Mouse (Mus musculus) limb, embryonic 14.5 days (tissue): ENCODE measurements around the gene 4930432K21Rik. TPM values are rescaled to one million over a fixed set of nuclear protein-coding genes. Genes with fewer than 3 reads are reported as not detected.

Experiments used
- ATAC-seq: fragments of 200-750 bp; cut with Nextera tagmentation; 2 replicates; pipeline ENCODE4 v1.8.0; 2017; ENCODE audit warnings: low read depth, moderate number of reproducible peaks, moderate TSS enrichment; ENCODE audit not compliant: low FRiP score
- DNase-seq: peaks from one replicate; pipeline ENCODE4 v3.0.0-alpha.2; 2015; ENCODE audit warnings: low spot score
- H3K27ac ChIP-seq: fragments of 300-500 bp; sonication (generic); replicated peaks from 2 replicates; pipeline ENCODE4 v1.5.1; 2014; ENCODE audit warnings: low read depth, mild to moderate bottlenecking, low read length, moderate library complexity, mixed read lengths
- H3K27me3 ChIP-seq: fragments of 300-500 bp; sonication (generic); 2 replicates; pipeline ENCODE4 v1.6.1; 2014; ENCODE audit warnings: low read length, mixed read lengths; ENCODE audit not compliant: control insufficient read depth, insufficient read depth
- H3K36me3 ChIP-seq: fragments of 300-500 bp; sonication (generic); 2 replicates; pipeline ENCODE4 v1.6.1; 2014; ENCODE audit warnings: mild to moderate bottlenecking, low read length, moderate library complexity, mixed read lengths; ENCODE audit not compliant: control insufficient read depth, insufficient read depth
- H3K4me1 ChIP-seq: fragments of 300-500 bp; sonication (generic); 2 replicates; pipeline ENCODE4 v1.6.1; 2014; ENCODE audit warnings: antibody characterized with exemption, low read length, mixed read lengths; ENCODE audit not compliant: control insufficient read depth, insufficient read depth
- H3K4me2 ChIP-seq: fragments of 300-500 bp; sonication (generic); replicated peaks from 2 replicates; pipeline ENCODE4 v1.6.1; 2014; ENCODE audit warnings: low read depth, mild to moderate bottlenecking, low read length, moderate library complexity; ENCODE audit not compliant: severe bottlenecking
- H3K4me3 ChIP-seq: fragments of 300-500 bp; sonication (generic); replicated peaks from 2 replicates; pipeline ENCODE4 v1.5.1; 2014; ENCODE audit warnings: low read length
- H3K9ac ChIP-seq: fragments of 300-500 bp; sonication (generic); 2 replicates; pipeline ENCODE4 v1.6.1; 2014; ENCODE audit warnings: mild to moderate bottlenecking, low read depth, low read length, moderate library complexity; ENCODE audit not compliant: severe bottlenecking
- H3K9me3 ChIP-seq: fragments of 300-500 bp; sonication (generic); 2 replicates; pipeline ENCODE4 v1.6.1; 2016; ENCODE audit warnings: low read length; ENCODE audit not compliant: control insufficient read depth
- POLR2A ChIP-seq: fragments of 200-500 bp; IDR thresholded peaks from 2 replicates; pipeline ENCODE4 v1.8.0; 2012; ENCODE audit warnings: inconsistent platforms, mild to moderate bottlenecking, moderate library complexity, borderline replicate concordance; ENCODE audit not compliant: insufficient read depth, insufficient read length; ENCODE audit errors: extremely low read depth
- WGBS: fragments of 180-500 bp; shearing (Covaris S2); extraction: QIAGEN DNeasy Blood & Tissue Kit; methylation state at CpG from one replicate; pipeline ENCODE4 v1.1.7; 2014; 5-methylcytosine and 5-hydroxymethylcytosine counted together
- polyA plus RNA-seq, 2 experiments: library from polyadenylated mRNA; depleted of rRNA in 1 of 2; stranded (reverse) in 1 of 2; unstranded in 1 of 2; fragments of >200 nt; fragmentation: Nextera tagmentation in 1 of 2; extraction: Ambion mirVana in 1 of 2; gene quantifications; 2 replicates each; pipeline versions ENCODE4 v1.2.1 to v1.2.3; 2012 to 2014

The 4930432K21Rik gene
- polyA plus RNA-seq, 2 experiments, result 0.72 to 1.7 TPM

- peak overlapping the region; percentile 49 for H3K4me2 ChIP-seq
- no peak for TF ChIP-seq POLR2A
- peaks cover 19% of the 10 kb centered on the region for H3K4me1 ChIP-seq
- 0 out of 2 replicates have a peak overlapping the region, but pooled peaks have one; percentile 36 for H3K9ac ChIP-seq
- H3K4me3 ChIP-seq, result peak overlapping the region; percentile 19
- no peaks in the 10 kb centered on the region for H3K9me3 ChIP-seq
- H3K36me3 ChIP-seq, result no peaks in the 10 kb centered on the region
- 5% methylated on average over 20 of the region's 33 CpGs for WGBS
- peak overlapping the region; percentile 87 for H3K27ac ChIP-seq
- H3K27me3 ChIP-seq, result no peaks in the 10 kb centered on the region
- ATAC-seq (peak; percentile 60), DNase-seq (peak; percentile 71)
Observed at GRCm38 (mm10) chr8:84192555-84192954, 44.7 kb downstream of the 4930432K21Rik start.

GRCm38 (mm10) chr8:84193161-84193560 is 45.3 kb downstream of the 4930432K21Rik start:
- 22% methylated on average over 4 of the region's 4 CpGs for WGBS
- H3K4me2 ChIP-seq, result peak overlapping the region; percentile 49; the same call in 1 of the 2 replicates
- H3K4me1 ChIP-seq, result peaks cover 23% of the 10 kb centered on the region
- no peak overlapping the region; the same call in 1 of the 2 replicates for H3K4me3 ChIP-seq
- H3K27ac ChIP-seq, result peak overlapping the region; percentile 87
- DNase-seq (no peak), ATAC-seq (no peak)
- no peaks in the 10 kb centered on the region for H3K36me3 ChIP-seq
- H3K9me3 ChIP-seq, result no peaks in the 10 kb centered on the region
- no peak for TF ChIP-seq POLR2A
- no peak overlapping the region for H3K9ac ChIP-seq
- no peaks in the 10 kb centered on the region for H3K27me3 ChIP-seq

DNA sequence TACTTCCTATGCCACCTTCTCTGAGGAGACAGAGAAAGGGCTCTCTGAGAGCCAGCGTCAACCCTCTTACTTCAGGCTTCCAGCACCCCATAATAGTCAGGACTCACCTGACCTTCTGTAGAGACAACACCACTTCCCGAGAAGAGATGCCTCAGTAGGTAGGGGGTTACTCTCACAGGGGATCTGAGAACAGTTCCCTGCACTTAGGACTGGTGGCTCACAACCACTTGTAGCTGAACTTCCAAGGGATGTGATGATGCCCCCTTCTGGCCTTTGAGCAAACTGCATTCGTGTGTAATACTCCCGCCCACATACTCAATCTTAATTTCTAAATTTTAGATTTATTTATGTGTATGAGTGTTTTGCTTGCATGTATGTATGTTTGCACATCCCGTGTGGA is 45.7 kb downstream of the 4930432K21Rik start:
- Histone ChIP-seq H3K4me1 (peaks cover 27% of the 10 kb centered on the region), H3K36me3 (no peaks in the 10 kb centered on the region), H3K27me3 (no peaks in the 10 kb centered on the region), H3K27ac (peak overlapping the region; percentile 87), H3K9ac (no peak overlapping the region), H3K9me3 (no peaks in the 10 kb centered on the region), H3K4me2 (no peak overlapping the region), H3K4me3 (no peak overlapping the region)
- ATAC-seq, result no peak
- DNase-seq, result no peak
- TF ChIP-seq POLR2A, result no peak
- WGBS, result 84% methylated on average over 5 of the region's 5 CpGs

GRCm38 (mm10) chr8:84194224-84194743 is 46.5 kb downstream of the 4930432K21Rik start:
- H3K27me3 ChIP-seq, result no peaks in the 10 kb centered on the region
- ATAC-seq (no peak), DNase-seq (no peak)
- H3K4me3 ChIP-seq, result no peak overlapping the region
- TF ChIP-seq POLR2A, result no peak
- WGBS, result 54% methylated on average over 3 of the region's 3 CpGs
- H3K4me1 ChIP-seq, result peaks cover 34% of the 10 kb centered on the region
- no peak overlapping the region for H3K27ac ChIP-seq
- no peaks in the 10 kb centered on the region for H3K9me3 ChIP-seq
- H3K4me2 ChIP-seq, result no peak overlapping the region
- no peak overlapping the region for H3K9ac ChIP-seq
- no peaks in the 10 kb centered on the region for H3K36me3 ChIP-seq

DNA sequence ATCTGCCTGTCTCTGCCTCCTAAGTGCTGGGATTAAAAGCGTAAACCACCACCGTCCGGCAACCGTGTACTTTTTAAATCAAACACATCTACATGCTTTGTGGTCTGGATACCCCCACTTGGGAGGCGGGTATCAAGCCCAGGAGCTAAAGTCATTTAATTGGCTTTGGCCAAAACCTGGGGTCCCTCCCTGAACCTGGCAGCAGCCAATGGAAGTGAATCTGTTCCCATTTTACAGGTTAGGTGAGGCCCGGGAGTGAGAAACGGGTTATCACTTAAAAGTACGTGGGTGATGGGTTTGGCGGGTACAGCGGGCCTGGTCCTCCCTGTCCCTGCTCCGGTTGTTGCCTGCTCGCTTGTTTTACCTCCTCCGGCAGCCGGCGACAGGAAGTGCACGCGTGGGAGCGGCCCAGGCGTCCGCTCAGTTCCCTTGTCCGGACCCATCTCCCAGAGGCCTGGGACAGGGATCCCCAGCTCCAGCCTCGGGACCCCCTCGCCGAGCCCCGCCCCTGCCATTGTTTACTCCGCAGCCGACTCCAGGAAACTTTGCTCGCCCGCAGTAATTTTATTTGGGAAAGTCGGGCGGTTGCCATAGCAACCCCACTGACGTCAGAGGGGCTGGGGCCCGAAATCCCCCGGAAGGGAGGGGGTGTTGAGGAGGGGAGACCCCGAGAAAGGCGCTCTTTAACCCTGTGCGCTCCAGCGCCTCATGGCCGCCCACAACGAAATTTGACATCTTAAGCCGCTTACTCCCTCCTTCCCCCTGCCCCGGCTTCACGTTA is 49.5 kb downstream of the 4930432K21Rik start:
- peak; percentile 66; the same call in 1 of the 2 replicates for TF ChIP-seq POLR2A
- Histone ChIP-seq H3K27me3 (no peaks in the 10 kb centered on the region), H3K4me1 (peaks cover 49% of the 10 kb centered on the region), H3K36me3 (no peaks in the 10 kb centered on the region), H3K4me2 (peak overlapping the region; percentile 75), H3K9me3 (no peaks in the 10 kb centered on the region), H3K9ac (peak overlapping the region; percentile 74), H3K4me3 (peak overlapping the region; percentile 58), H3K27ac (peak overlapping the region; percentile 99)
- DNase-seq (peak; percentile 95), ATAC-seq (peak; percentile 69)
- 1% methylated on average over 43 of the region's 43 CpGs for WGBS
